Mouse (Mus musculus) CH12.LX (cell line): ENCODE data around the gene Dscam. TPM values are rescaled to one million over a fixed set of nuclear protein-coding genes. Genes with fewer than 3 reads are reported as not detected.

Experiments used
- DNase-seq: peaks from one replicate; pipeline ENCODE4 v3.0.0-alpha.2; 2013; ENCODE audit errors: extremely low read depth
- H3K27ac ChIP-seq: 2 replicates; pipeline ENCODE4 v1.5.1; 2012; ENCODE audit warnings: low read depth, mild to moderate bottlenecking, control low read depth, moderate library complexity; ENCODE audit not compliant: insufficient read depth
- H3K27me3 ChIP-seq: replicated peaks from 2 replicates; pipeline ENCODE3; 2012; ENCODE audit warnings: inconsistent platforms
- H3K36me3 ChIP-seq, 2 experiments: replicated peaks in 1 of 2; 2 replicates each; pipeline versions ENCODE3 to v1.6.1; 2012; ENCODE audit warnings: inconsistent platforms in 1 of 2, low read length in 1 of 2, mild to moderate bottlenecking in 1 of 2, mixed read lengths in 1 of 2, moderate library complexity in 1 of 2; ENCODE audit not compliant: control insufficient read depth in 1 of 2, insufficient read depth in 1 of 2
- H3K4me1 ChIP-seq, 2 experiments: 2 replicates each; pipeline ENCODE4 v1.6.1; 2012; ENCODE audit warnings: inconsistent platforms in 1 of 2, moderate library complexity in 1 of 2; ENCODE audit not compliant: insufficient read depth in 2 of 2, control insufficient read depth in 1 of 2
- H3K4me2 ChIP-seq: 2 replicates; pipeline ENCODE4 v1.6.1; 2012; ENCODE audit warnings: low read depth, mild to moderate bottlenecking, control low read depth; ENCODE audit not compliant: poor library complexity, insufficient read depth, severe bottlenecking
- H3K4me3 ChIP-seq, 3 experiments: fragments of 150-350 bp in 1 of 3; sonication (generic) in 1 of 3; replicated peaks in 1 of 3; 2 replicates each; pipeline versions ENCODE3 to v1.5.1; 2011 to 2012; ENCODE audit warnings: low read depth in 2 of 3, low read length in 2 of 3, mild to moderate bottlenecking in 2 of 3, moderate library complexity in 2 of 3, control low read depth in 1 of 3, improper control_type of control experiment in 1 of 3, inconsistent platforms in 1 of 3, mixed read lengths in 1 of 3; ENCODE audit not compliant: poor library complexity in 1 of 3
- H3K79me2 ChIP-seq: replicated peaks from 2 replicates; pipeline ENCODE4 v1.6.1; 2012; ENCODE audit warnings: mild to moderate bottlenecking, moderate library complexity; ENCODE audit not compliant: control insufficient read depth, poor library complexity, insufficient read depth, severe bottlenecking; ENCODE audit errors: extremely low read depth
- H3K9ac ChIP-seq: 2 replicates; pipeline ENCODE4 v1.6.1; 2012; ENCODE audit warnings: low read depth, mild to moderate bottlenecking, control low read depth, moderate library complexity; ENCODE audit not compliant: insufficient read depth
- H3K9me3 ChIP-seq: replicated peaks from 2 replicates; pipeline ENCODE3; 2012; ENCODE audit warnings: low read length, inconsistent platforms, mixed read lengths
- CHD1 ChIP-seq: IDR thresholded peaks from 2 replicates; pipeline ENCODE4 v1.6.1; 2012; ENCODE audit warnings: low read depth, low read length, improper control_type of control experiment, inconsistent platforms
- CHD2 ChIP-seq: IDR thresholded peaks from 2 replicates; pipeline ENCODE4 v1.6.1; 2011; ENCODE audit warnings: low read length, improper control_type of control experiment
- CTCF ChIP-seq, 2 experiments: IDR thresholded peaks in 1 of 2; conservative IDR thresholded peaks in 1 of 2; 2 replicates each; pipeline ENCODE4 v1.5.1; 2011 to 2012; ENCODE audit warnings: low read depth in 2 of 2, low read length in 2 of 2, improper control_type of control experiment in 1 of 2, inconsistent platforms in 1 of 2, mild to moderate bottlenecking in 1 of 2, moderate library complexity in 1 of 2
- E2F4 ChIP-seq: IDR thresholded peaks from 2 replicates; pipeline ENCODE4 v1.6.1; 2011; ENCODE audit warnings: low read depth, low read length, improper control_type of control experiment; ENCODE audit not compliant: insufficient replicate concordance
- ELF1 ChIP-seq: IDR thresholded peaks from 2 replicates; pipeline ENCODE4 v1.6.1; 2014; ENCODE audit warnings: low read depth, mild to moderate bottlenecking, inconsistent platforms, low read length, improper control_type of control experiment
- EP300 ChIP-seq: IDR thresholded peaks from 2 replicates; pipeline ENCODE4 v1.6.1; 2011; ENCODE audit warnings: low read length, improper control_type of control experiment
- ETS1 ChIP-seq: conservative IDR thresholded peaks from 2 replicates; pipeline ENCODE4 v1.6.1; 2012; ENCODE audit warnings: low read depth, mild to moderate bottlenecking, inconsistent platforms, low read length, improper control_type of control experiment, moderate library complexity
- HCFC1 ChIP-seq: IDR thresholded peaks from 2 replicates; pipeline ENCODE4 v1.6.1; 2012; ENCODE audit warnings: low read depth, mild to moderate bottlenecking, inconsistent platforms, low read length, improper control_type of control experiment
- IRF4 ChIP-seq: IDR thresholded peaks from 2 replicates; pipeline ENCODE4 v1.6.1; 2014; ENCODE audit warnings: low read depth, mild to moderate bottlenecking, inconsistent platforms, low read length, improper control_type of control experiment
- JUN ChIP-seq: IDR thresholded peaks from 2 replicates; pipeline ENCODE4 v1.6.1; 2011; ENCODE audit warnings: low read depth, mild to moderate bottlenecking, low read length, improper control_type of control experiment, moderate library complexity; ENCODE audit not compliant: insufficient read depth
- KAT2A ChIP-seq: IDR thresholded peaks from 2 replicates; pipeline ENCODE4 v1.6.1; 2012; ENCODE audit warnings: low read length, improper control_type of control experiment, inconsistent platforms; ENCODE audit not compliant: insufficient replicate concordance
- MAFK ChIP-seq: IDR thresholded peaks from 2 replicates; pipeline ENCODE4 v1.6.1; 2011; ENCODE audit warnings: low read length, improper control_type of control experiment; ENCODE audit not compliant: insufficient replicate concordance
- MAX ChIP-seq: IDR thresholded peaks from 2 replicates; pipeline ENCODE4 v1.6.1; 2011; ENCODE audit warnings: low read length, improper control_type of control experiment
- MAZ ChIP-seq: IDR thresholded peaks from 2 replicates; pipeline ENCODE4 v1.6.1; 2012; ENCODE audit warnings: low read depth, mild to moderate bottlenecking, inconsistent platforms, low read length, improper control_type of control experiment, moderate library complexity
- MEF2A ChIP-seq: IDR thresholded peaks from 2 replicates; pipeline ENCODE4 v1.6.1; 2014; ENCODE audit warnings: low read depth, mild to moderate bottlenecking, inconsistent platforms, low read length, improper control_type of control experiment, borderline replicate concordance
- MXI1 ChIP-seq: IDR thresholded peaks from 2 replicates; pipeline ENCODE4 v1.6.1; 2011; ENCODE audit warnings: mild to moderate bottlenecking, low read depth, low read length, improper control_type of control experiment
- MYC ChIP-seq: IDR thresholded peaks from 2 replicates; pipeline ENCODE4 v1.6.1; 2011; ENCODE audit warnings: low read depth, mild to moderate bottlenecking, improper control_type of control experiment, low read length
- NELFE ChIP-seq: IDR thresholded peaks from 2 replicates; pipeline ENCODE4 v1.6.1; 2011; ENCODE audit warnings: low read depth, low read length, improper control_type of control experiment
- NRF1 ChIP-seq: IDR thresholded peaks from 2 replicates; pipeline ENCODE4 v1.6.1; 2014; ENCODE audit warnings: low read depth, mild to moderate bottlenecking, inconsistent platforms, low read length, improper control_type of control experiment, moderate library complexity
- PAX5 ChIP-seq: IDR thresholded peaks from 2 replicates; pipeline ENCODE4 v1.6.1; 2012; ENCODE audit warnings: low read length, inconsistent platforms, mixed read lengths
- POLR2A ChIP-seq: IDR thresholded peaks from 2 replicates; pipeline ENCODE4 v1.6.1; 2011; ENCODE audit warnings: low read depth, mild to moderate bottlenecking, improper control_type of control experiment, low read length
- RAD21 ChIP-seq: IDR thresholded peaks from 2 replicates; pipeline ENCODE4 v1.6.1; 2011; ENCODE audit warnings: low read depth, mild to moderate bottlenecking, low read length, improper control_type of control experiment, moderate library complexity
- SIN3A ChIP-seq: IDR thresholded peaks from 2 replicates; pipeline ENCODE4 v1.6.1; 2012; ENCODE audit warnings: low read length, improper control_type of control experiment, inconsistent platforms
- SMC3 ChIP-seq: IDR thresholded peaks from 2 replicates; pipeline ENCODE4 v1.6.1; 2011; ENCODE audit warnings: low read depth, low read length, improper control_type of control experiment
- UBTF ChIP-seq: IDR thresholded peaks from 2 replicates; pipeline ENCODE4 v1.6.1; 2012; ENCODE audit warnings: low read depth, mild to moderate bottlenecking, inconsistent platforms, low read length, improper control_type of control experiment, moderate library complexity
- USF1 ChIP-seq: IDR thresholded peaks from 2 replicates; pipeline ENCODE4 v1.6.1; 2014; ENCODE audit warnings: low read depth, mild to moderate bottlenecking, inconsistent platforms, low read length, improper control_type of control experiment
- ZC3H11A ChIP-seq: IDR thresholded peaks from 2 replicates; pipeline ENCODE4 v1.6.1; 2012; ENCODE audit warnings: low read depth, mild to moderate bottlenecking, inconsistent platforms, low read length, improper control_type of control experiment
- ZMIZ1 ChIP-seq: IDR thresholded peaks from 2 replicates; pipeline ENCODE4 v1.6.1; 2012; ENCODE audit warnings: low read depth, mild to moderate bottlenecking, inconsistent platforms, low read length, improper control_type of control experiment
- ZNF384 ChIP-seq: IDR thresholded peaks from 2 replicates; pipeline ENCODE4 v1.6.1; 2012; ENCODE audit warnings: low read depth, low read length, improper control_type of control experiment, inconsistent platforms
- dilution Hi-C: fragments of 300-500 bp; cut with MboI; formaldehyde crosslinking; loops from 2 replicates; pipeline ENCODE4 v1.14.3; 2020; ENCODE audit warnings: low sequenced_read_pairs; ENCODE audit not compliant: extremely low pct_unique_long_range_greater_than_20kb, extremely low pct_ligation_motif_present
- in situ Hi-C: fragments of 300-500 bp; cut with MboI; formaldehyde crosslinking; loops from 3 replicates; pipeline ENCODE4 v1.14.3; 2019; ENCODE audit warnings: low sequenced_read_pairs, low pct_ligation_motif_present, low pct_unique_long_range_greater_than_20kb, mixed read lengths
- polyA plus RNA-seq: library from polyadenylated mRNA; unstranded; fragments of >175 nt; gene quantifications from 2 replicates; pipeline ENCODE4 v1.2.1, GENCODE M21; 2012; ENCODE audit warnings: low read depth; ENCODE audit not compliant: insufficient read length
- total RNA-seq, 2 experiments: library from RNA; depleted of rRNA; stranded (reverse); fragments of 300-350 nt in 1 of 2; fragments of >200 nt in 1 of 2; gene quantifications; 2 replicates each; pipeline ENCODE4 v1.2.3; 2012 to 2014

The Dscam gene
- total and polyA plus RNA-seq, 3 experiments = under 0.01 to 0.39 (median 0.12) TPM

GRCm38 (mm10) chr16:96718221-96718620 lies 452.3 kb downstream of the Dscam start:
- no peak overlapping the region for H3K4me3 ChIP-seq
- no peaks in the 10 kb centered on the region for H3K36me3 ChIP-seq
- peaks cover 0 to 5% of the 10 kb centered on the region in 2 experiments; a peak in 2 of 4 replicates for H3K4me1 ChIP-seq
- dilution Hi-C loops = no loop called here
- no peaks in the 10 kb centered on the region for H3K9me3 ChIP-seq
- no peaks in the 10 kb centered on the region for H3K79me2 ChIP-seq
- H3K4me2 ChIP-seq = no peak overlapping the region
- H3K27ac ChIP-seq = no peak overlapping the region
- peak; percentile 77 for DNase-seq
- in situ Hi-C loops = loop anchor here (25.0 kb wide), 2 partner anchors 569 to 994 kb away; no protein-coding TSS in a partner anchor
- H3K27me3 ChIP-seq = peaks cover 2% of the 10 kb centered on the region
- no peak for TF ChIP-seq MAFK
- no peak for TF ChIP-seq ETS1
- TF ChIP-seq JUN = no peak
- no peak for TF ChIP-seq ZC3H11A
- peak; percentile 49 for TF ChIP-seq SMC3
- TF ChIP-seq CTCF (conservative IDR thresholded peaks at IDR 0.05 in 1 of 2, IDR thresholded peaks at IDR 0.05 in 1 of 2; ENCODE audit: low read depth in 2 of 2, low read length in 2 of 2) = peak; percentile 78 to 84
- no peak for TF ChIP-seq E2F4
- no peak for TF ChIP-seq ZNF384
- no peak for TF ChIP-seq CHD2
- peak; percentile 63 for TF ChIP-seq RAD21
- TF ChIP-seq SIN3A = no peak
- TF ChIP-seq UBTF = no peak
- no peak overlapping the region for H3K9ac ChIP-seq

- Histone ChIP-seq H3K36me3 (no peaks in the 10 kb centered on the region), H3K9ac (no peak overlapping the region), H3K4me3 (no peak overlapping the region), H3K9me3 (no peaks in the 10 kb centered on the region), H3K27me3 (peaks cover 2% of the 10 kb centered on the region), H3K27ac (no peak overlapping the region), H3K79me2 (no peaks in the 10 kb centered on the region), H3K4me2 (no peak overlapping the region), H3K4me1 (peaks cover 0 to 5% of the 10 kb centered on the region in 2 experiments; a peak in 2 of 4 replicates)
- no peak for DNase-seq
- dilution Hi-C loops = no loop called here
- TF ChIP-seq PAX5 (no peak), MEF2A (no peak), HCFC1 (no peak), MAZ (no peak), ELF1 (no peak), MYC (no peak), ZMIZ1 (no peak), MXI1 (no peak), EP300 (no peak), POLR2A (no peak), JUN (no peak), MAX (no peak), NRF1 (no peak), CHD1 (no peak), RAD21 (no peak), KAT2A (no peak), NELFE (no peak), IRF4 (no peak), USF1 (no peak)
- in situ Hi-C loops = loop anchor here (25.0 kb wide), 2 partner anchors 571 to 996 kb away; no protein-coding TSS in a partner anchor
Observed at GRCm38 (mm10) chr16:96716633-96717032, 453.9 kb downstream of the Dscam start.
